Mouse (Mus musculus): ENCODE data around the gene Smurf1.

DNA sequence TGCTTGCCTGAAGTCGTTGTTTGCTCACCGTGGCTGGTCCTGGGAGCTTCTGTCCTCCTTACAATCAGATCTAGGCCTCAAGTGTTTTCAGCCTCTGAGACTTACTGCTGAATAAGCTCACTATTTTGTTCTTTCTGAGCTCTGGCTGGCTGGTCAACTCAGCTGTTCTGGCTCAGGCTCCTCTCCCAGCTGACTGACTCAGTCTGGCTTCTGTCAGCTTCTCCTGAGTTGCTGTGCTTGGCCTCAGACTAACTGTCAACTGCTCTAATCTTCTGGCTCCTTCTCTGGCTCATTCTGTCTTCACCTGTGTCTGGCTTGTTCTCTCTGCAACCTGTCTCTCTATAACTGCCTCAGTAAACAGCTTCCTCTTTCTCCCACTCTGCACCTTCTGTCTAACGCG is 136.0 kb downstream of the Smurf1 start:
- TF ChIP-seq CTCF (IDR thresholded peaks at IDR 0.05; ENCODE audit: low read depth) (no peak), EP300 (optimal IDR thresholded peaks at IDR 0.05) (no peak)
